Mouse (Mus musculus) c-Kit-negative CD71-positive TER-119-positive erythroid progenitor cells, embryonic 14.5 days (primary cell): ENCODE data around the gene Myh3.
A peak's percentile ranks its signal among the peaks of the same experiment; 100 is the strongest.

Experiments
- DNase-seq: peaks from one replicate; pipeline ENCODE4 v3.0.0-alpha.2; 2013; ENCODE audit warnings: low read depth, low spot score

Myh3 gene

DNA sequence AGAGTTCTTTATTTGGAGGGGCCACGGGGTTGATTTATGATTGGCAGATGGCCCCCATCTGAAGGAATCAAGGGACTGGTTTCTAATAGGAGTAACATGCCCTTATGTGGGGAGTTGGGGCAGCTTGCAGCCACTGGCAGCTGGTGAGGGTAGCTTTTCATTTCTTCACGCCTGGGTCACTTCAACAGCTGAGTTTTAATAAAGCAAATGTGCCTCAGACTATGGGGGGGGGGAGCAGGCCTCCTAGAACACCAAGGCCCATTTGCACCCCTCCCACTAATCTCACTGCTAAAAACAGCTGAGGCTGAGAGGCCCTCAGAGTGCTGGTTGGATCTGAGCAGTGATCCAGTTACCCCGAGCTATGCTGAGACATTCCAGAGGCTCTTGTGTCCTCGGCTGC is 27.6 kb downstream of the Myh3 start:
- DNase-seq = no peak

DNA sequence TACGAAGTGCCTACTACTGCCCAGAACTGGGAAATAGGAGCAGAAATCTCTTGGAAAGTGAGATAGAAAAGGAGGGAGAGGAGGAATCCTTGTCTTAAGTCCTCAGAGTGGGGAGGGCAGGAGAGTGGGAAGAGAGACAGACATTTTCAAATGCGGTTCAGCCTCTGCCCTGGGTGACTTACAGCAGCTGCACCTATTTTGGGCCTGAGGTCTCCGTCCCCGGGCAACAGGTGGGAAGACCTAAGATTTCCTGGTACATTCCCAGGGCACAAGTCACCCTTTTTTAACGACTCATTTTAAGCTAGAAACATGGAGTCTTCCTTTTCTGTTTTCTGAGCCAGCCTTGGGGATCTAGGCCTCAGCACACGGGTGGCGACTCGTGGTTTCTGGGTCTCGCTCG is 28.9 kb downstream of the Myh3 start:
- no peak for DNase-seq

DNA sequence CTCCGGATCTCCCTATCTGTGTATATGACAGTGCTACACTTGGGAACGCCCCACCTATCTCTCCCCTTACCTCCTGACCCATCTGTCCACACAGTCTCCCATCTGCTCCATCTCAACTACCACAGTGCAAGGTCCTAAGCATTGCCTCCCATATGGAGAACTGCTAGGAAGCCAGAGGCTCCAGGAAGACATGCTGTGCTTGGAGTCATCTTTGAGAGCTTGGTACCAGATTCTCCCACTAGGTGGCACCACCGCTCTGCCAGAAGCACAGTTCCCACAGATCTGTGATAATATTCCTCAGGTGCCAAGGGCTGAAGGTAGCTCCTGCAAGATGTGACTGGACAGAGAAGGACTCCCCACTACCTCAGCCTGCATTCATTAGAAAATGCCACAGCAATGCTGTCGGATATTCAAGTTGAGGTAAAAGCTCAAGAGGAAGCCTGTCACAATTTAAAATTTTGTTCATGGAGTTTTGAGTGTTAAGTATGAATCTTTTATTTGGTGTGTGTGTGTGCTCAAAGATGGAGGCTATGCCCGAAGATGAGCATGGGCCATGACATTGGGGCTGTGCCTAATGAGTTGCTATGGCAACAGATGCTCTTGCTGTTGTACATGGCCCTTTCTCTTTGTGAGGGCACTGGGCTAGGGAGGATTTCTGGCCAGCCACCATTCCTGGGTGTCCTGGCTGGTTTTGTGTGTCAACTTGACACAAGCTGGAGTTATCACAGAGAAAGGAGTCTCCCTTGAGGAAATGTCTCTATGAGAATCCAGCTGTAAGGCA is 32.3 kb downstream of the Myh3 start:
- no peak for DNase-seq

DNA sequence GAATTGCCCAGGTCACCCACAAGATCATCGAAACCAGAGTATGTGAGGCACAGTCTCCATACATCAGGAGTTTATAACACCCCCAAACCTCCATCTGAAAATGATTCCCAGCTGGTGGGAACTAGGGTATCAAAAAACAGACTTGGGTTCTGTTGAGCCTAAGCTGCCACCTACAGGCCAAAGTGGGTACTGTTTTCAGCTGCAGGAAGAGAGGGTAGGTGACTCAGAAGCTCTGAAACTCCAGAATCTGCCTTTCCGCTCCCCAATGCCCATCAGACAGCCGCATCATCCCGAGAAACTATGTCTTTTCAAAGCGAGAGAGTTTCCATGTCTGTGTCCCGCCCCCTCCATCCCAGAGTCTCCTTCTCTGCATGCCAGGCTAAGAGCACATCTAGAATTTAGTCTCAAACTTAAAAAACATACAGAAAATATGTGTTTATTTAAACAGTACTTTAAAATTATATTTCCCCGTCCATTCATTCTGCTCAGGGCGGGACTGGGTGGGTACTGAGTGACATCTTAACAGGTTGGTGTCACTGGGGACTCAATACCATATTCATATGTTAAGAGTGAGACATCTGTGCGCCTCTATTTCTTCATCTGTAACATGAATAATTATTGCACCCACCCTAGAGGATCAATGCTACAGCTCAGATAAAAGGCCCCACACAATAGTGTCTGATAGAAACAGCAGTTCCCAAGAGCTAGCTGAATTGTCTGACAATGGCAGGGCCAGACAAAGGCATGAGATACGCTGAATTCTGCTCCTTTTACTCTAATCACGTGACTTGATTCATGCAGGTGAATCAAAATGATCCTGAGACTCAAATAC is 34.1 kb downstream of the Myh3 start:
- DNase-seq = peak; percentile 32

DNA sequence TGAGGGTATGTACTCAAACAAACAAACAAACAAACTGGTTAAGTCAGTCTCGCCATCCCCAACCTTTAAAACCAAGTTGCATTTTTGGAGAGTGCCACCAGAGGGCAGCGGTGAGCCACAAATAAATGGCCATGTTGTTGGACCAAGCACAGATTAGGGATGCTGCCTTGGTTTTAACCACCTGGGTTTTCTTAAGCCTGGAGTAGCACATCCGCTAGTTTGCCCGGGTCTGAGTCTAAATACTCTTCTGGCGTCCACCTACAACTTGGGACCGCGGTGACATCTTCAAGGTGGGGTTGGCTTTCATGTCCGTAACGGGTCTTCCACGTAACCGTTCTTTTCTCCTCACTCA is 34.7 kb downstream of the Myh3 start:
- peak; percentile 38 for DNase-seq

DNA sequence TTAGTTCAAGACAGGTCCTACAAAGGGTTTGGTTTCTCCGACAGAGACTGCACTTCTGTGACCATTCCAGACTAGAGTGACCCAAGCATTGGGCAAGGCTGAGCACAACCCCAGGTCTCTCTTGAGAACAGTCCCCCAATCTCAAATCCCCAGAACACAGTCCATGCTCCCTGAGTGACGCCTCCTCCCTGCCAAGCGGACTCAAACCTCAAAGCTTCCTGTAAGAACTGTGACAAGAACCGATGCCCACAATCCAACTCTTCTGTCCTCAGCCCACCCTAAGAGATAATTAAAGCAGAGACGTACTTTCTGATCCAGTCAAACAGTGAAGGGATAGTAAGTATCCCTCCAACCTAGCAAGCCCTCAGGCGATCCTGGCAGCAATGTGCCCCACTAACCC is 35.3 kb downstream of the Myh3 start:
- no peak for DNase-seq

DNA sequence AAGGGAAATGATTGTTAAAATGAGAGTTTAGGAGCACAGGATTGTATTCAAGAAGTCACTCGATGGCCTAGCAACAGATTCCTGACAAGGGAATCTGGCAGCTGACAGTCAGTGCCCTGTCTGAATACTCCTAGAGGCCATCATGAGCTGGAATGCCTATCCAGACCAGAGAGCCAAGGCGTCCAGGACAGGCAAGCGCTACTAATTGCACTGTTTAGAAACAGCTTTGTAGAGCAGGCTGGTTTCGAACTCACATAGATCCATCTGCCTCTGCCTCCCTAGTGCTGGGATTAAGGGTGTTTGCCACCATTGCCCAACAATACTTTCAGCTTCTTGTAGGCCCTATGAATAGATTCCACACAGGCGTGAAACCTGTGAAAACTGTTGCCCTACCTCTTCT is 36.2 kb downstream of the Myh3 start:
- DNase-seq = no peak

DNA sequence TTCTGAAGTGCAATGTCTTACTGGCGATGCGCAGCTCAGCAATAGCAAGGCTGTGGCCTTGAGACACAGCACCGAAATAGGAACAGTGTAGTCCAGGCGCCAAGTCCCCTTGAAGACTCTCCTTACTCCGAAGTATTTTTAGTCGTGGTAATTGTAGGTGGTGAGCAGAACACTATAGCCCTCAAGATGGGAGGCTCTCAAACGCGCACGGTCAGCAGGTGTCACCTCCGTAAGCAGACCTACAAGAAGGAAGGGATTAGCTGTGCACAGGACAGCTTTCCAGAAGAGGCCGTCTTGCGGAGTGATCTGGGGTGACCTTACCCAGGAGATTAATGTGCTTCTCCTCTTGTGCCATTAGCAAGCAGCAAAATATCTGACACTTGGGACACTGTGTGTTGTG is 36.8 kb downstream of the Myh3 start:
- DNase-seq = no peak

DNA sequence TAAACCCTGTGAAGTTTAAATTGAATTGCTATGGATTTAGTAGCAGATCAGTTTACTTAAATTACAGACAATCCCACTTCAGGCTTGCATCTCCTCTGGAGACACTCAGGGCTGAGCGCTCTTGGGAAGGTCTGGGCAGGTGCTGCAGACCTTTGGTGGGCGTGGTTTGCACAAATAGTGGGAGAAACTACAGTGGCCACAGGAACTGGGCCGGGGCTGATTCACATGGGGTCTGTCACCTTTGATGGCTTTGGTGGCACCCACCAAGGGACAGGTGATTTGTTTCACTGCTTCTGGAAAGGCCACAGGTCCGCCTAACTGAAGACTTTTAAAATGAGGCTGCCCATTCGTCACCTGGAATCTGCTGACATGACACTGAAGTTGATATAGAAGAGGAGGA is 38.6 kb downstream of the Myh3 start:
- no peak for DNase-seq

DNA sequence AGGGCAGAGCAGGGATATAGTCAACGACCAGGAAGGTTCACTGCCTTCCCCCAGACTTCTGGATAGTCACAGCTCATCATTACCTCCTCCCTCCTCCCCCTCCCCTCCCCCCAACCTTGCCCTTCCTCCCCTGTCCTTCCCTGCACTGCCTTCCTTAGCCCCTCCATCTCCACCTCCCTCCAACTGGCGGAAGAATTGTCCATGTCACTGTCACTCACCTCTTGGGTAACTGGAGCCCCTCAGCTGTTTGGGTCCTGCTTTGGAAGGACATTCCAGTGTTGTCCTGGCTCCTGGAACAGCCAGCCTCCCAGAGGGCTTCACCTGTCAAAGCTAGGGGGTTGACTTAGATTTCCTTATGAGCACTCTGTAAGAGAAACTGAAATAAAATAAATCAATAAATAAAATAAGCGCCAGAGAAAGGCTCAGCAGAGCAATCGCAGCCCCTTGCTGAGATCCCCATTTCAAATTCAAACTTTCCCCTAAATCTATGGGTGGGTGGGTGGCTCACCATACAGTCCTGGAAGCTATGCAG is 41.5 kb downstream of the Myh3 start:
- DNase-seq = no peak

DNA sequence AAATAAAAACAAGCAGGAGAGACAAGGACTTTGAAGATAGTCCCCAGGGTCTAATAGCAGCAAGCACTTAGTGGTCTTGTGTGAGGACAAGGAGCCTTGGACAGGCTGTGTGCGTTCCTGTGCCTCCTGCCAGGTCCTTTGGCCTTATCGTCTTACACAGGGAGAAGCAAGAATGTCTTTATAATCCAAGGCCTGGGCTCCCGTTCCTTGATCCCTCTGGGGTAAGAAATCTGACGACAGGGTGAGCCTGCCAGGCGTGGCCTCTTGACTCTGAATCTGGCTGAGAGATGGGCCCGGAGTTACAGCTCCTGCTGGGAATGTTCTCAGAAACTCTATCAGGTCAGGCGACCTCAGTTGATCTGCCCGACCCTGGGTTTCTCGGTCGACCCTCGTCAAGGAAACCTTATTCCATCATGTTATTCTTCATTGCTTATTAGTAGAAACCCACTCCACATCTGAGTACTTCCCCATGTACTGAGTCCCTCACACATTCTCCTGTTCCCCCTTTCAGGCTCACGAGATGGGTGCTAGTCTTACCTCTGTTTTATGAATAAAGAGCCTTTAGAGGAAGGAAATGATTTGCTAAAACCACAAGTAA is 42.7 kb downstream of the Myh3 start:
- no peak for DNase-seq

DNA sequence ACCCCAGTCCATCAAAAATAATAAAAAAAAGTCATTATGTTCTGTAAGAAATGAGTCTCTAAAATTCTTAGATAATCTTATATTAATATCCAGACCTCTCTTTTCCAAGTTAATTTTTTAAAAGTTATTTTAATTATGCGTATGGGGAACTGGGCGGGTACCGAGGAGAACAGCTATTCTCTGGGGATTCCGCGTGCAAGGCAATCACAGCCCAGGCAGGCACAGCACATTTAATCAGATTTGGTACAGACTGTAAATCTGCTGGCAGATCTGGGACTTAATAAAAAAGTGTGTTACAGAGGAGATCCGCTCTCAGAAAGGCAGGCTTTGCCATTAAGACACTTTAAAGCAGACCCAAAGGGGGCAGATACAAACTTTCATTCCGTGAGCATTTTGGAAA is 46.8 kb downstream of the Myh3 start:
- DNase-seq = no peak

DNA sequence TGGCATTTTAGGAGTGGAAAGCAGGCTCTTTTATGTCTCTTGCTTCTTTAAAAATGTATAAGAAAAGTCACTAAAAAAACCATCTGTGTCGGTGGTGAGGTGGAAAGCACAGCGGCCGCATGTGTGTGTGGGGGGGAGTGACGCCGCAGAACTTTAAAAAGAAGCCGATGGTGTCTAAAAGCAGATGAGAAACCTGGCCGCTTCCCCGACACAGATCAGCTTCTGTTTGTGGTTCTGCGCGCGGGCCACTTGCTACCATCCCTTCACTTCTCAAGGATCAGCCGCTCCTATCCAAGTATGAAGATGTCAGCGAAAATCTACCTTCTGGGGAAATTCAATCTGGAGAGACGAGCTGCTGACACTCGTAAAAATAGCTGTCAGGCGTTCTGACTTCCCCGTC is 47.3 kb downstream of the Myh3 start:
- DNase-seq = no peak

DNA sequence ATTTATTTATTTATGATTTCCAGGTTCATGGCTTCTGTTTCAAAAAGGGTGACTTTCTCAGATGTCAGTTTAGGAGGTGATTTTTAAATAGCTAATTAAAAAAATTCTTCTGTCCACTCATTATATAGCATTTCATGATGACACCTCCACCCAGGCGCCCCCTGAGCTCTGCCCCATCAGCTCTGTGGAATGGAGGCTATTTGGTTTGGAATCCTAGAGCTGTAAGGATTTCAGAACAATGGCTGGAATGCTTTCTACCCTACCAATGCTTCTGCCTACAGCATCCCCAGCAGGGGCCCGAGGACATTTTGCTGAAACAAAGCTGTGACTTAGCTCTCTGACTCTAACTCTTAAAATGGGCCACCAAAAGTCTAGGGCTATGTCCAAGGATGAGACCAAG is 55.4 kb downstream of the Myh3 start:
- DNase-seq = no peak

DNA sequence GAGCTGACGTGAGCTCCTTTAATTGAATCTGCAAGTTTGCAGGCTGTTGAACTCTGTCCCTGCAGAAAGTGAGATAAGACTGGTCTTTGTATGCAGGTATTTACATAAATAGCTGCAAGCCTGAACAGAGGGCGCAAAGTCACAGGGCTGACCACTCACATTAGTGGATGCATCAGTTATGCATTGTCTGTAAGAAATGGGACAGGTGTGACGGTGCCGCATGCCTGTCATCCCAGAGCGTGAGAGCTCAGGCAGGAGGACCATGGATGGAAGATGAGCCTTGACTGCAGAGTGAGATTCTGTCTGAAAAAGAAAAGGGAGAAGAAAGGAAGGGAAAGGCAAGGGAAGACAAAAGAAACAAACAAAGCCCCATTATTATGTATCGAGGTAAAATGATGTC is 56.6 kb downstream of the Myh3 start:
- no peak for DNase-seq

DNA sequence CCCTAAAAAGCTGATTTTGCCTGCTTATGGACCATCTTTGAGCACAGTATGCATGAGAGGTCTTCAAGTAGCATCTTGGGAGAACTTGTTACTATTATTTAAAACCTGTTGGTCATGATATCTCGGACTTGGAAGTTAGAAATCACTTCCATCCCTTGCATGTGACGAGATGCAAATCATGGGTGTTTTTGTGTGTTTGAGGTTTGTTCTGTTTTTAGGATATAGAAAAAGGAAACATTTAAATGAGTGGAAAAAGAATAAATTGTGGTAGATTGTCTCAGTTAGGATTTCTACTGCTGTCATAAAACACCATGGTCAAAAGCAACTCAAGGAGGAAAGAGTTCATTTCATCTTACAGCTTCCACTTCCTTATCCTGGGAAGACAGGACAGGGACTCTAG is 57.4 kb downstream of the Myh3 start:
- no peak for DNase-seq

DNA sequence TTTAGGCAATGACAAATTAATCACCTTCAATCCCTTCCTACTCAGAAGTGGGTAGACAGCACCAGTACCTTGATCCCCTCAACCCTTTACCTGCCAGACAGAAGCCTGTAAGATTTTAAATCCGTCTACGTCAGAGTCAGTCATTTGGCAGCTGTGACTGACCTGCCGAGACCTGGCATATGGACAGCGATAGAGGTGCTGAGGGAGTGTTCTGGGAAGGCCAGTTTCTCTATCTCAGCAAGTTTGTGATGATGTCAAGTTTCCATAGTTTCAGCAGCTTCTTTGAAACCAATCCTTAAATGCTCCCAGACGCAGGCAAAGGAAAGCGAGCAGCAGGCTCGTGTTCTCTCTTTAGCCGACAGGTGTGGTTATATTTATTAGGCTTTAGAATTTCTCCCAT is 61.5 kb downstream of the Myh3 start:
- no peak for DNase-seq

DNA sequence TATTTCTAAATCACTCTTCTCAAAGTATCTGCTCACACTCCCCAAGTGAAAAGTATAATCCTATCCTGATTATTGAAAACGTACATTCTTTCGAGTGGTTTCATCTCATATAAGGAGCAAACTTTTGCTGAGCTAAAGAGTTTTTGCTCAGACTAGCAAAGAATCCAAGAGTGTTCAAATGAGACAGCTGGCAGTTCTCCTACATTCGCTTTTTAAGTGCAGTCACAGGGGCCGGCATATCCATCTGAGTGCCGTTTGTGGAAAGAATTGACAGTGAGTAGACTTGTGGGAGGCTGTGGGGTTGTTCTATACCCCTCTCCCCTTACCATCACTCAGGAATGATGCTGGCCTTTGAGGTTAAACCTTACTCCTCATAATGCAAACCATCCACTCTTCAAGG is 62.1 kb downstream of the Myh3 start:
- DNase-seq = no peak

DNA sequence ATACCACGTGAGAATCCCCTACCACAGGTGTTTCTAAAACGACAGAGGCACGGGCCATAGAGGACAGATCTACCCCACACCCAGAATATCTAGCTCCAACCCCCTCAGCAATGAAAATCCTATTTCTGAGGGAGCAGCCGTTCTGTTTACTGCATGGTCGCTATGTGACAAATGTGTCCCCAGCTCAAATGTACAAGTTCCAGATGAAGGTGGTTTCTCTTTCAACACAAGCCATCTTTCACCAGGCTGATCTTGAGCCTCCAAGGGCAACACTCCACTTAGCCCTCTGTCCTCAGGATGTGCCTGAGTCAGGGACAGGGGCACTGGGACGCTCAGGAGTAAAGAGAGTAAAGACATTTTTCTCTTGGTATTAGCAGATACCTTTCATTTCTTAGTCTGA is 62.9 kb downstream of the Myh3 start:
- no peak for DNase-seq

DNA sequence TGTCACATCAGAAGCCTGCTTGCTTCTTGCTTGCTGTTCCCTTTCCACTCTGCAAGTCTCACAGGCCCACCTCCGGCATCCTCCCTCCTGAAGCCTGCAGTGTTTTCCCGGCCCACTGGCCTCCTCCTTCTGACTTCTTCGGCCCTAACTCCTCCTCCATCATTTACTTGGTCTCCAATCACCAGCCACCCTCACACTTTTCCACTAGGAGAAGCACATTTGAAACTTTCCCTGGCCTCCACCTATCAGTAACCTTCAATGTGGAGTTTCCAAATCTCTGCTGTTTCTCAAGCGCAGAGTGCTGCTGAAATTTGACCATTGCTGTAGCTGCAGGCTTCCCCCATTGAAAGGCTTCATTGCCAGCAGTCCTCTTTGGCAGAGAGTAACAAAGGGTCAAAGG is 63.9 kb downstream of the Myh3 start:
- no peak for DNase-seq

DNA sequence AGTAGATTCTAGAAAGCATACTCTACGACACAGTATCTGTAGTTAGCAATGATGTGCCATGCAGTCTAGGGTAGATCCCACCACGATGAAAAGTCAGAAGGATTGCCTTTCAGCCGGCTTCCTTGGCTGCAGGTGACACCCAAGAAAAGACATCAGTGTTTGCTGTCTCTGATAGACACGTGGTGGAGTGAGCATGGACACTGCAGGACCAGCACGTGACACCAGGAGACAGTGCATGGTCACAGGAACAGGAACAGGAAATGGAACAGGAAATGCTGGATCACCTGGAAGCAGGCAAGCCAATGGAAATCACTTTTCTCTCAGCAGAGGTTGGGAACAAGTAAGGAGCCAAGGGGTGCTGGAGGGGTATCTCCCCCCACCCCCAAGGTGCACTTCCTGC is 65.0 kb downstream of the Myh3 start:
- DNase-seq = no peak

DNA sequence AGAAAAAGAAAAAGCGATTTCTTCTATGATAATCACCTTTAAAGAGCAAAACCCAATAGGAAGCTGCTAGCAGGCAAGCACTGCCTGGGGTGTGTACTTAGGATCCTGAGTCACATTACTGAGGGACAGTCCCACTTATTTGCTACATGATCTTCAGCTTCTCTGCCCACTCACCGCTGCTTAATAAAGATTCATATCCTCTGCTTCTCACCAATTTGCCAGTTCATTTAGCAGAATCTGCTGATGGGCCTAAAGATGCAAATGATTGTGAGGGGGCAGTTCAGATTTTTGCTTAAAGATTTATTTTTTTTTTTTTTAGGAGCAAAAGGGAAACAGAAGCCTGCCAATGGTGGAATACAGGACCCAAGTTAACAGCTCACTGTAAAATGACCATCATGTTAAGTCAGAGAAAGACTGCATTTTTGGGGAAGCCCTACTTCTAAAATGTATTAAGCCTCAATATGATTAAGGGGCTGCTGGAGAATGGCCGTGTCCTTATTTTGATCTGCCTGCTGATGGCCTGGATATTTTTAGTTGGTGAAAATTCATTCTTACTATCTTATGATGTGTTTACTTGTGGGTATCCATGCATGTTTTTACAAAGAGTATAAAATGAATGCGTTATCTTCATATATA is 65.9 kb downstream of the Myh3 start:
- DNase-seq = no peak
